Mouse (Mus musculus) heart, postnatal 0 days (tissue): Measurements from ENCODE around the gene Kidins220.

Experiments used
- CTCF ChIP-seq: IDR thresholded peaks from 2 replicates; pipeline ENCODE4 v1.5.1; 2016; ENCODE audit warnings: antibody characterized with exemption, control low read depth, low read depth
- EP300 ChIP-seq: IDR thresholded peaks from 2 replicates; pipeline ENCODE4 v1.6.1; 2016; ENCODE audit warnings: antibody characterized with exemption, low read depth

DNA sequence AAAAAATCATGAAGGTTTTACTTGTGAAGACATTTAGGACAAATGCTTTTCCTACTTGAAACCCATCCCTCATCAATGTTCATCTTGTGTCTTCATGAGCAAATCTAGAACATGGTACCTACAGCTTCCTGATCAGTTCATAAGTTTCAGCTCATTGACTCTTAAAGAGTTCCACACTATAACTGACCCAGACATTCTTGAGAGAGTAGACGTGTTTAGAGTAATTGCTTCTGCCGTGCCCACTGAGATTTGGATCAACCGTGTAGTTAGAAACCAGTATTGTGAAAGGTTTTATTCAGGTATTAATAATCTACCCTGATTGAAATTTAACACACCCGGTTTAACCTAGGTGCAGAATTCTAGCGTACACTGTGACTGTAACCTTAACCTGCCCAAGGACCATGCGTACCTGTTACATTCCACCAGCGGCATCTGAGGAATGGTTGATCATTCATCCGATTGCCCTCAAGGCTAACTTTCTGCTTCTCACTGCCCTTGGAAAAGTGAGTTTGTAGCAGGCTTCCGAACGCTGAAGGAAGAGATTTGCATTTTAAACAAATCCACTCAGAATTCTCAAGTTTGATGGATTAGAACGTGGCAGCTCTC lies 12.3 kb upstream of the Kidins220 start:
- TF ChIP-seq CTCF (no peak), EP300 (no peak)
